Mouse (Mus musculus) cerebellum, postnatal 36 days (tissue): Measurements from ENCODE around the gene Gca.
"Not testable (repeated sequence)": the region's sequence is repeated elsewhere in the genome, so short reads cannot be mapped to it uniquely, and the experiment has no call there.

Source experiments
- DNase-seq, 2 experiments: peaks; one replicate each; pipeline ENCODE4 v3.0.0; 2021 to 2022; ENCODE audit warnings: mixed read lengths in 2 of 2

Gca gene

GRCm38 (mm10) chr2:62670767-62671166, 6.7 kb downstream of the Gca start:
- no peak for DNase-seq

GRCm38 (mm10) chr2:62672788-62673187, 8.7 kb downstream of the Gca start:
- no peak for DNase-seq

GRCm38 (mm10) chr2:62681667-62682066, 17.6 kb downstream of the Gca start:
- peak; percentile 3 to 7 for DNase-seq

- no peak for DNase-seq
Measured at GRCm38 (mm10) chr2:62684989-62685595, 21.0 kb downstream of the Gca start.

- no peak for DNase-seq
Measured at GRCm38 (mm10) chr2:62685934-62686333, 21.8 kb downstream of the Gca start.

- no peak for DNase-seq
Measured at GRCm38 (mm10) chr2:62706313-62706712, 42.2 kb downstream of the Gca start.

- no peak for DNase-seq
Measured at GRCm38 (mm10) chr2:62709633-62710032, 45.5 kb downstream of the Gca start.

- DNase-seq: not testable (repeated sequence)
Measured at GRCm38 (mm10) chr2:62714362-62714761, 50.3 kb downstream of the Gca start.

GRCm38 (mm10) chr2:62715260-62715659, 51.2 kb downstream of the Gca start:
- no peak for DNase-seq

- no peak for DNase-seq
Measured at GRCm38 (mm10) chr2:62717270-62717669, 53.2 kb downstream of the Gca start.

- DNase-seq: no peak
Measured at GRCm38 (mm10) chr2:62718411-62718810, 54.3 kb downstream of the Gca start.

- no peak for DNase-seq
Measured at GRCm38 (mm10) chr2:62725946-62726345, 61.9 kb downstream of the Gca start.

GRCm38 (mm10) chr2:62727732-62728131, 63.6 kb downstream of the Gca start:
- no peak for DNase-seq

GRCm38 (mm10) chr2:62730671-62731070, 66.6 kb downstream of the Gca start:
- no peak for DNase-seq

GRCm38 (mm10) chr2:62743098-62743497, 79.0 kb downstream of the Gca start:
- DNase-seq: no peak
